Mouse (Mus musculus) splenic B cell, adult 2 months (primary cell): ENCODE measurements around the gene Gm12216.
"Not testable (repeated sequence)": the region's sequence is repeated elsewhere in the genome, so short reads cannot be mapped to it uniquely, and the experiment has no call there.

ENCODE experiments used
- DNase-seq: peaks from one replicate; pipeline ENCODE4 v3.0.0-alpha.2; 2011; ENCODE audit warnings: low read depth, low spot score
- H3K27me3 ChIP-seq: 2 replicates; pipeline ENCODE4 v1.6.1; 2012; ENCODE audit warnings: mild to moderate bottlenecking, low read length, moderate library complexity, mixed read lengths; ENCODE audit not compliant: control insufficient read depth, poor library complexity, insufficient read depth, severe bottlenecking
- H3K36me3 ChIP-seq: 2 replicates; pipeline ENCODE4 v1.6.1; 2012; ENCODE audit warnings: mild to moderate bottlenecking, low read length, moderate library complexity, mixed read lengths; ENCODE audit not compliant: control insufficient read depth, poor library complexity, insufficient read depth, severe bottlenecking

The Gm12216 gene

DNA sequence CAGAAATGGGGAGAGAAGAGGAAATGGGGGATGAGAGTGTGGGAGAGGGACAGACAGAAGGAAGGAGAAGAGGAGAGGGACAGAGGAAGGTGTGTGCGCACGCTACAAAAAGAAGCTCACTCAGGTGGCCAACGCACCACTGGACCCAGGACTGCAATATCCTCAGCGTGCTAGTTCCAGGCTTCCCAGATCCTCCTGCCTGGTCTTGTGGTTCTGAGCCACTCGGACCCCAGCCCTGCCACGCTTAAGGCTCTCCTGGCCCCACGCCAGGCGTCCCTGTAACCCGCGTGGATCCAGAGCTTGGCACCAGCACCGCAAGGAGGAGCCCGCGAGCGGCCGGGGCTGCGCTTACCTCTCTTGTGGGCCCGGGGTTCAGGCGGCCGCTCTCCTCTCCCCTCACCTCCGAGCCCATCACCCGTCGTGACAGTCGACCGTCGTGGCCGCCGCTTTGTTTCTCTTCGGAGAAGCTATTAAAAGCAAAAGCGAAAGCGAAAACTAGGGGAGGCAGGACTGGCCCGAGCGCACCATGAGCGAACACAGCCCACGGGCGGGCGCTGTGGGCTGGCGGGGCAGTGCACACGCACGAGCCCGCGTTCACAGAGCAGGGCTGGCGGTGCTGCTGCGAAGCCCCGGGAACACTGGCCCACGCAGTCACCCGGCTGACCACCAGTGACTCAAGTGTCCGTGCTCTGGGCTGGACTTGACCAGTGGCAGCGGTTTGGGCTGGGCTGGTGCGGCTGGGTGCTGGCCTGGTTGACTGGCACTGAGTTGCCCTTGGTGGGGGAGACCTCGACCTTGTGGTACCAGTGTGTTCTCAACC lies at the start of gene Gm12216:
TSS of gene Gm12216 (minus strand) at position 496 of the 820 bp plus-strand sequence.
- peak; percentile 76 for DNase-seq
- not testable (repeated sequence) for H3K36me3 ChIP-seq, H3K27me3 ChIP-seq

GRCm38 (mm10) chr11:53908686-53909085 lies 49.6 kb upstream of the Gm12216 start:
- DNase-seq = no peak
- Histone ChIP-seq H3K36me3 (no peaks in the 10 kb centered on the region), H3K27me3 (no peaks in the 10 kb centered on the region)

DNA sequence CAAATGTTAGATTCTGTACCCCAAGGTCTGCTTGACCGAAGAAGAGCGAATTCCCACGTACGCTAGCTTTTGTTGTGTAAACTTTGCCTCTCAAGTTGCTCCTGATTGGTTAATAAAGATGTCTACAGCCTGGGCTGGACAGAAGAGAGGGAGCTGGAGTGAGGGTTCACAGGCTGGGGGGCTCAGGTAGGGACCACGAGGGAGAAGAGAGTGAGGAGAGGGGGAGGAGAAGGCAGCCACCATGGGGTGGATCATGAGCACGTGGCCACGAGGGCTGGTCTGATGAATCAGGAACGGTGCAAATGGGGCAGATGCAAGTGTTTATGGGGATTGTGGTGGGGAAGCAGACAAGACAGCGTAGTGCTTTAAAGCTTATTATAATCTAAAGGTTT lies 45.5 kb upstream of the Gm12216 start:
- DNase-seq = no peak
- no peaks in the 10 kb centered on the region for H3K36me3 ChIP-seq
- no peaks in the 10 kb centered on the region for H3K27me3 ChIP-seq

GRCm38 (mm10) chr11:53903781-53904533 lies 44.9 kb upstream of the Gm12216 start:
- H3K36me3 ChIP-seq = no peaks in the 10 kb centered on the region
- H3K27me3 ChIP-seq = no peaks in the 10 kb centered on the region
- no peak for DNase-seq

DNA sequence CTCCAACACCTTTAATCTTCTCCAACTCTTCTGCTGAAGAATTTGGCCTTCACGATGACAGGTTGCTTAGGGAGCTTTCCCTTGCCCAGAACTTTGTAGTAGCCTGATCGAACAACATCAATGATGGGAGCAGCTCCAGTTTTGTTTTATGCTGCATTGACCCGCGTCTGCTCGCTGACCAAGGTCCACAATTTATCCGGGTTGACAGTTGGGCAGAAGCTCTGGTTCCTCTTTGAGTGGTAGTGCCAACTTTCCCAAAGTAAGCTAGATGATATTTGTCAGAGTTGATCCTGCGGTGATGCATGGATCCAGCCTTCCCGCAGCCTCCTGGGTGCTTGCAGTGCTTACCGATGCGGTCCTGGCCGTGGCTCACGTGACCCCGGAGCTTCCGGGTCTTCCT lies 43.7 kb upstream of the Gm12216 start:
- Histone ChIP-seq H3K36me3 (no peaks in the 10 kb centered on the region), H3K27me3 (no peaks in the 10 kb centered on the region)
- DNase-seq = no peak

DNA sequence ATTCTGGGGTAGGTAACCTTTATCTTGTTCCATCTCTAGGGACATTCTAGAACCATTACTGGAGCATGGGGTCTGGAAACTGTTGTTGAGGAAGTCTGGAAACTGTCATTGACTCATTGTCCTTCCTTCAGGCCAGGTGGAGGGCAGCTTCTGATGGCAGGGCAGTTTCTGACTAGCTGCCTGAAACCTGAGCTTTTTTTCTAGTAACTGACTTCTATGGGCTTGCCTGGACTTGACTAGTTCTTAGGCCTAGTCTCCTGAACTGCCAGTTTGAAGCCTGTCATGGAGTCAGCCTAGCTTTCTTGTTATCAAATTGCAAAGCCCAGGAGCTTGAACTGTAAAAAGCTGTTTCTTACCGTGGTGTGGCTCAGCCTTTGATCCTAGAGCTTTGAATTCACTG lies 41.9 kb upstream of the Gm12216 start:
- Histone ChIP-seq H3K36me3 (no peaks in the 10 kb centered on the region), H3K27me3 (no peaks in the 10 kb centered on the region)
- no peak for DNase-seq

GRCm38 (mm10) chr11:53899981-53900380 lies 40.9 kb upstream of the Gm12216 start:
- DNase-seq = no peak
- no peaks in the 10 kb centered on the region for H3K27me3 ChIP-seq
- H3K36me3 ChIP-seq = no peaks in the 10 kb centered on the region

DNA sequence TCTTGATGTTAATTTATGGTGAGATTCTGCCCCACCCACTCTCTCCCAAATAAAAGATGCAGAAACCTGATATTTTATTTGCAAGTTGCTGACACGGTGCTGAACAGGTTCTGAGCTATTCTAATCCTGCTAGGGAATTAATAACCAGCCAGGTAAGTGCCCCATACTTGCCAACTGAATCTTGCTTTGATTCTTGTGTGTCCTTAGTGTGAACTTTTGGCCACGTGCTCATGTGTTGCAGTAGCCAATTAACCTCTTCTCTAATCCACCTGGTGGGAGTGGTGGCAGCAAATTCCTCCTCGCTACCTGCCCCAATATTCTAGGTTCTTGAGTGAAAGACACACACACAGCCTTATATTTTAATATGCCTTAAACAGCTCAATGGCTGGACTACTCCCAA lies 39.9 kb upstream of the Gm12216 start:
- Histone ChIP-seq H3K36me3 (no peaks in the 10 kb centered on the region), H3K27me3 (no peaks in the 10 kb centered on the region)
- DNase-seq = no peak

- no peak for DNase-seq
- Histone ChIP-seq H3K27me3 (no peaks in the 10 kb centered on the region), H3K36me3 (no peaks in the 10 kb centered on the region)
These were observed 37.9 kb upstream of the Gm12216 start for GRCm38 (mm10) chr11:53896935-53897334.

GRCm38 (mm10) chr11:53893451-53893850 lies 34.4 kb upstream of the Gm12216 start:
- no peaks in the 10 kb centered on the region for H3K36me3 ChIP-seq
- DNase-seq = peak; percentile 9
- no peaks in the 10 kb centered on the region for H3K27me3 ChIP-seq

- Histone ChIP-seq H3K36me3 (no peaks in the 10 kb centered on the region), H3K27me3 (no peaks in the 10 kb centered on the region)
- DNase-seq = peak; percentile 76
These were observed 33.8 kb upstream of the Gm12216 start for GRCm38 (mm10) chr11:53892716-53893416.

- no peaks in the 10 kb centered on the region for H3K27me3 ChIP-seq
- peak; percentile 100 for DNase-seq
- H3K36me3 ChIP-seq = 0 out of 2 replicates have a peak, but pooled peaks cover under 1% of the 10 kb centered on the region
These were observed 32.7 kb upstream of the Gm12216 start, which contains the start of gene Slc22a5 for GRCm38 (mm10) chr11:53891505-53892451. Gene Slc22a5, minus strand, starts transcription at chr11:53891660.

DNA sequence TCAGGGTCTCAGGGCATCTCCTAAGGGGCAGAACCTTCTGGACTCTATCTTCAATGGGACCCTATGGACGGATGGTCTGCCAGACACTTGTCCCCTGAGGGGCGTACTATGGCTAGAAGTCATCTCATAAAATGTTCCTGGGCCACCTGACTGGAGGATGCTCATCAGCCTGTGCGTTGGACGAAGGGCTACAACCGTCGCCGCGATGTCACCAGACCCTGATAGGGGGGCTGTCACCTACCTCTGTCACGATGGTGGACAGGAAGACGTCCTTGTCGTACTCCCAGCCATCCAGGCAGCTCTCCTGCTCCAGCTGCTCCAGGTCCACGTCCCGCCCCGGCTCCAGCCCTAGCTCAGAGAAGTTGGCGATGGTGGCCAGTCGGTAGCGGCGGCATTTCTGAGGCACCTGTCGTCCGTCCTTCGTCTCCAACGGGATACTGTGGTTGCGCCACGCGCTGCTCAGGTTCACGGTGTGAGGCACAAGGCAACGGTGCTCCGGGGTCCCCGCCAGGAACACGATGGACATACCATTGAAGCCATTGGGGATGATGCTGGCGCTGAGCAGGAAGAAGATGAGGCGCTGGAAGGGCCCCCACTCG lies 31.9 kb upstream of the Gm12216 start:
- H3K27me3 ChIP-seq = 0 out of 2 replicates have a peak, but pooled peaks cover 1% of the 10 kb centered on the region
- 0 out of 2 replicates have a peak, but pooled peaks cover 3% of the 10 kb centered on the region for H3K36me3 ChIP-seq
- peak; percentile 39 for DNase-seq
